Mouse (Mus musculus) G1E (cell line): Measurements from ENCODE around the gene Kdm4d. TPM values are rescaled to one million over a fixed set of nuclear protein-coding genes. Genes with fewer than 3 reads are reported as not detected.
"Not testable (repeated sequence)": the region's sequence is repeated elsewhere in the genome, so short reads cannot be mapped to it uniquely, and the experiment has no call there.

Experiments
- ATAC-seq: 2 replicates; pipeline ENCODE4 v1.8.0; 2016; ENCODE audit warnings: mild to moderate bottlenecking; ENCODE audit not compliant: insufficient number of reproducible peaks, poor library complexity, low FRiP score, severe bottlenecking; ENCODE audit errors: extremely low read depth
- DNase-seq: peaks from one replicate; pipeline ENCODE4 v3.0.0; 2012; ENCODE audit warnings: low spot score
- H3K27me3 ChIP-seq: 2 replicates; pipeline ENCODE4 v1.6.1; 2012; ENCODE audit warnings: mild to moderate bottlenecking, low read length, inconsistent platforms; ENCODE audit not compliant: insufficient read depth
- H3K36me3 ChIP-seq: replicated peaks from 2 replicates; pipeline ENCODE3; 2012; ENCODE audit warnings: mild to moderate bottlenecking, inconsistent platforms
- H3K4me1 ChIP-seq: 2 replicates; pipeline ENCODE4 v1.6.1; 2012; ENCODE audit warnings: low read depth, low read length, inconsistent platforms, mixed read lengths; ENCODE audit not compliant: insufficient read depth
- H3K4me3 ChIP-seq: 2 replicates; pipeline ENCODE4 v1.5.1; 2012; ENCODE audit warnings: low read depth, mild to moderate bottlenecking, inconsistent platforms, low read length, moderate library complexity, mixed read lengths
- H3K9me3 ChIP-seq: replicated peaks from 2 replicates; pipeline ENCODE4 v1.6.1; 2012; ENCODE audit warnings: inconsistent platforms
- CTCF ChIP-seq: IDR thresholded peaks from 2 replicates; pipeline ENCODE4 v1.5.1; 2012; ENCODE audit warnings: low read depth, low read length, inconsistent platforms, mixed read lengths
- GATA1 ChIP-seq: IDR thresholded peaks from 2 replicates; pipeline ENCODE4 v1.6.1; 2012; ENCODE audit warnings: borderline replicate concordance, low read length, inconsistent platforms, mixed read lengths
- GATA2 ChIP-seq: IDR thresholded peaks from 2 replicates; pipeline ENCODE4 v1.6.1; 2012; ENCODE audit warnings: low read depth, low read length, inconsistent platforms, borderline replicate concordance
- POLR2AphosphoS5 ChIP-seq: IDR thresholded peaks from 2 replicates; pipeline ENCODE4 v1.6.1; 2012; ENCODE audit warnings: low read depth, low read length, inconsistent platforms; ENCODE audit not compliant: insufficient replicate concordance
- TAL1 ChIP-seq: conservative IDR thresholded peaks from 2 replicates; pipeline ENCODE4 v1.6.1; 2012; ENCODE audit warnings: low read depth, low read length, inconsistent platforms, mixed read lengths
- polyA plus RNA-seq: library from polyadenylated mRNA; stranded (reverse); fragments of >175 nt; gene quantifications from 2 replicates; pipeline ENCODE4 v1.2.3, GENCODE M21; 2012
- total RNA-seq, 2 experiments: library from RNA; stranded (forward) in 1 of 2; stranded (reverse) in 1 of 2; fragments of 200-1000 nt in 1 of 2; fragments of >200 nt in 1 of 2; fragmentation: Nextera tagmentation in 1 of 2; gene quantifications; 2 replicates each; pipeline ENCODE4 v1.2.3; 2014 to 2017

Gene Kdm4d
- total and polyA plus RNA-seq, 3 experiments, result 0.11 to 1.3 (median 0.15) TPM

DNA sequence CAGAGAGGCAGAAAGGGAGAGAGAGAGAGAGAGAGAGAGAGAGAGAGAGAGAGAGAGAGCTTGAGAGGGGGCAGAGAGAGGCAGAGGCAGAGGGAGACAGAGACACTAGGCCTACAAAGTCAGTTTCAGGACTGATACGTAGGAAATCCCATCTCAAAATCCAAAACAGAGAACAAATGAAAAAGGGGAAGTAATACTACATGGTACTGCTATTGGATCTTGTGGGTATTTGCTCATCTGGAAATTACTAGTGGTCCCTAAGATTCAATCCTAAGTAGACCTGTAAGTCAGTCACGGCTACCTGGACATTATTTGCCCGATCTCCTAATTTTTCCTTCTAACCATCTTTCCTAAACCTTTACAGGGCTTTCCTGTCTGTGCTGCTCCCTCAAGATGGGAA, 44.0 kb downstream of the Kdm4d start:
- Histone ChIP-seq H3K36me3 (no peaks in the 10 kb centered on the region), H3K4me3 (no peak overlapping the region), H3K9me3 (no peaks in the 10 kb centered on the region), H3K4me1 (peaks cover 20% of the 10 kb centered on the region; the same call in 1 of the 2 replicates), H3K27me3 (no peaks in the 10 kb centered on the region)
- ATAC-seq, result no peak
- TF ChIP-seq GATA1 (no peak), POLR2AphosphoS5 (no peak), CTCF (no peak), GATA2 (no peak), TAL1 (no peak)
- DNase-seq, result no peak

DNA sequence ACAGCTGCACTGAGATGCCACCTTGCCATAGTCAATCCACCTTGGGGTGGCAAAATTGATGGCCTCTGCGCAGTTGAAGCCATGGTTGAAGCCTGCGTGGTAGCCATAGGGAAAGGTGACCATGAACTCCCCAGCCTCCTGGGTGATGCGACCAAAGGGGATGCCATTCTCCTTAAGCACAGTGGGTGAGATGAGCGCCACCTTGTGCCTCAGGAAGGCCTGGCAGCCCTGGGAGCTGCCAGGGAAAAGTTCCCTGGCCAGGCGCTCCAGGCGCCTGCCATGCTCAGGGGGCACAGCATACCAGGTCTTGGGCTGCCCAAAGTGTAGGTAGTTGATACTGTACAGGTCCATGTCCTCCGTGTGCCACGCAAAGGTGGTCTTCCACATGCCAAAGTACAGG, 49.2 kb downstream of the Kdm4d start:
- not testable (repeated sequence) for ATAC-seq, DNase-seq, H3K9me3 ChIP-seq, H3K36me3 ChIP-seq, H3K4me3 ChIP-seq, H3K27me3 ChIP-seq
- peaks cover 14% of the 10 kb centered on the region; the same call in 1 of the 2 replicates for H3K4me1 ChIP-seq

GRCm38 (mm10) chr9:14447086-14447485, 53.2 kb downstream of the Kdm4d start:
- H3K4me1 ChIP-seq, H3K36me3 ChIP-seq, H3K9me3 ChIP-seq, H3K4me3 ChIP-seq, DNase-seq, H3K27me3 ChIP-seq, ATAC-seq: not testable (repeated sequence)

DNA sequence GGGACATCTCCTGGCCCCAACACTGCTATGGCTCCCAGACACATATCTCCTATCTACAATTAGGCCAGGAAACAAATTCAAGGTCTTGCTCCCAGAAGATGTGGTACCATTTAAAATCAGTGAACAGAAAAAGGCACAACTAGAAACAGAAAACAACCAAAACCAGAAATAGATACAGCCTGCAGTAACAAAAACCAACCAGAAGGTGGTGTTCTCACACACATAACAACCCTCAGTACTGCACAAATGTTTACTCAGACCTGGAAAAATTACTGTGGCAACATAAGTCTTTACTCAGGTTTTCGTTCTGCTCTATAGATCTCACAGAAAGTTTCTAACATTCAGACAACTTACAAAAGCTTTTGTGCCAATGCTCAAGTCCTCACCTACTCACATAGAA, 59.9 kb downstream of the Kdm4d start:
- Histone ChIP-seq H3K4me3 (no peak overlapping the region), H3K9me3 (peaks cover 7% of the 10 kb centered on the region), H3K4me1 (0 out of 2 replicates have a peak, but pooled peaks cover 3% of the 10 kb centered on the region), H3K36me3 (no peaks in the 10 kb centered on the region), H3K27me3 (no peaks in the 10 kb centered on the region)
- no peak for DNase-seq
- no peak for ATAC-seq
- TF ChIP-seq POLR2AphosphoS5, result no peak
- no peak for TF ChIP-seq CTCF
- no peak for TF ChIP-seq GATA2
- TF ChIP-seq TAL1, result no peak
- no peak for TF ChIP-seq GATA1

DNA sequence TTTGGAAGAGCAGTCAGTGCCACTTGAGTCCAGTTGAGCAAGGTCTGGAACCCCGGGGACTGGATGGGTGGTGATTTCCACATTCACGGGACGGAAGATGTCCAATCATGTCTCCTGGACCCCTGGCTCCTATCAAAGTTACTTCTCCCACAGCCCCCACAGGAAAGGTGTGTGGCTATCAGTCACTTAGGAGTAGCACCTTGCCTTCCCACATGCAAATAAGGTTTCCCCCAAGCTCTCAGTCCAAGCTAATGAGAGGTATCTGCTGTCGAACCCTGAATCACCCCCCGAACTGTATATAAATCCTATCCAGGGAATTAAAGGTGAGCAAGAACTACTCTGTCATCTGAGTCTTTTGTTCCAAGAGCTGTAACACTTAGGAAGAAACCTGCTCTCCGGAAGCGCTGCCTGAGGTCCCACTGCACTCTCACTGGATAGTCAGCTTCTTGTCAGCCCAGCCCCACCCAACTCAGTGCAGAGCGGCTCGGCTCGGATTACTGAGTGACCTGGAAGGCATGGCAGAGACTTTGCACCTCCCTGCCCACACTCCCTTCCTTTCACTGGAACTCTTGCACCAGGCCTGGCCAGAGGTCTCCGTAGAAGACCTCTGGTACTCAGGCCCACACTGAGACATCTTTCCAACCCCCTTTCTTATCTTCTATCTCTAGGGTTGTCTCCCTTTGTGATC, 66.9 kb downstream of the Kdm4d start:
- Histone ChIP-seq H3K4me1 (no peaks in the 10 kb centered on the region), H3K27me3 (no peaks in the 10 kb centered on the region), H3K9me3 (peaks cover 4% of the 10 kb centered on the region; the same call in 1 of the 2 replicates), H3K4me3 (no peak overlapping the region), H3K36me3 (no peaks in the 10 kb centered on the region)
- no peak for ATAC-seq
- no peak for DNase-seq
- TF ChIP-seq CTCF, result no peak
- no peak for TF ChIP-seq GATA1
- no peak for TF ChIP-seq GATA2
- TF ChIP-seq TAL1, result no peak
- no peak for TF ChIP-seq POLR2AphosphoS5

Other genes with a start within 250 kb of the Kdm4d start
- gene Sesn3, start 225.4 kb downstream of the Kdm4d start, total RNA-seq (2014; fragmentation: Nextera tagmentation), result not detected in 2 replicates
- 0.22 and 0.35 TPM in 2 replicates for gene Sesn3, start 225.4 kb downstream of the Kdm4d start, total RNA-seq (2017)
- gene Sesn3, start 225.4 kb downstream of the Kdm4d start, polyA plus RNA-seq, result 0.07 TPM in 1 of 2 replicates, not detected in the other
- 2.2 and 26.7 TPM in 2 replicates for gene Endod1, start 119.0 kb downstream of the Kdm4d start, total RNA-seq (2014; fragmentation: Nextera tagmentation)
- 6.1 and 7.5 TPM in 2 replicates for gene Endod1, start 119.0 kb downstream of the Kdm4d start, total RNA-seq (2017)
- gene Endod1, start 119.0 kb downstream of the Kdm4d start, polyA plus RNA-seq, result 5.1 and 5.7 TPM in 2 replicates
- gene Cwc15, start 135 bp upstream of the Kdm4d start, total RNA-seq (2014; fragmentation: Nextera tagmentation), result 90.8 and 114 TPM in 2 replicates
- gene Cwc15, start 135 bp upstream of the Kdm4d start, total RNA-seq (2017), result 206 and 234 TPM in 2 replicates
- 14.8 and 21.0 TPM in 2 replicates for gene Cwc15, start 135 bp upstream of the Kdm4d start, polyA plus RNA-seq
- gene Amotl1, start 144.6 kb upstream of the Kdm4d start, total RNA-seq (2014; fragmentation: Nextera tagmentation), result 2.3 and 2.6 TPM in 2 replicates
- 4.6 and 4.9 TPM in 2 replicates for gene Amotl1, start 144.6 kb upstream of the Kdm4d start, total RNA-seq (2017)
- 2.6 and 3.1 TPM in 2 replicates for gene Amotl1, start 144.6 kb upstream of the Kdm4d start, polyA plus RNA-seq
- gene Piwil4, start 240.3 kb upstream of the Kdm4d start, total RNA-seq (2014; fragmentation: Nextera tagmentation), result not detected in 2 replicates
- 0.76 and 0.87 TPM in 2 replicates for gene Piwil4, start 240.3 kb upstream of the Kdm4d start, total RNA-seq (2017)
- 0.01 and 0.02 TPM in 2 replicates for gene Piwil4, start 240.3 kb upstream of the Kdm4d start, polyA plus RNA-seq